Mouse (Mus musculus) midbrain, embryonic 14.5 days (tissue): Measurements from ENCODE around the gene Ssna1. TPM values are rescaled to one million over a fixed set of nuclear protein-coding genes. Genes with fewer than 3 reads are reported as not detected.

Source experiments
- ATAC-seq: fragments of 200-750 bp; cut with Nextera tagmentation; 2 replicates; pipeline ENCODE4 v1.8.0; 2017; ENCODE audit warnings: moderate number of reproducible peaks, moderate library complexity; ENCODE audit not compliant: low FRiP score, low TSS enrichment
- DNase-seq: peaks from one replicate; pipeline ENCODE4 v3.0.0-alpha.2; 2015
- H3K27ac ChIP-seq: fragments of 300-500 bp; sonication (generic); replicated peaks from 2 replicates; pipeline ENCODE4 v1.5.1; 2014; ENCODE audit warnings: mild to moderate bottlenecking, low read depth, low read length, moderate library complexity
- H3K27me3 ChIP-seq: fragments of 300-500 bp; sonication (generic); 2 replicates; pipeline ENCODE4 v1.6.1; 2014; ENCODE audit warnings: low read length, control low read depth, mixed read lengths; ENCODE audit not compliant: control insufficient read depth, insufficient read depth
- H3K36me3 ChIP-seq: fragments of 300-500 bp; sonication (generic); 2 replicates; pipeline ENCODE4 v1.6.1; 2014; ENCODE audit warnings: low read length, control low read depth; ENCODE audit not compliant: control insufficient read depth, insufficient read depth
- H3K4me1 ChIP-seq: fragments of 300-500 bp; sonication (generic); 2 replicates; pipeline ENCODE4 v1.6.1; 2014; ENCODE audit warnings: mild to moderate bottlenecking, antibody characterized with exemption, low read length, control low read depth; ENCODE audit not compliant: control insufficient read depth, insufficient read depth
- H3K4me2 ChIP-seq: fragments of 300-500 bp; sonication (generic); 2 replicates; pipeline ENCODE4 v1.6.1; 2014; ENCODE audit warnings: mild to moderate bottlenecking, low read length, moderate library complexity
- H3K4me3 ChIP-seq: fragments of 300-500 bp; sonication (generic); replicated peaks from 2 replicates; pipeline ENCODE4 v1.5.1; 2014; ENCODE audit warnings: low read depth, low read length
- H3K9ac ChIP-seq: fragments of 300-500 bp; sonication (generic); replicated peaks from 2 replicates; pipeline ENCODE4 v1.6.1; 2014; ENCODE audit warnings: mild to moderate bottlenecking, low read length, moderate library complexity
- H3K9me3 ChIP-seq: fragments of 300-500 bp; sonication (generic); 2 replicates; pipeline ENCODE4 v1.6.1; 2016; ENCODE audit warnings: low read length, control low read depth, mixed read lengths; ENCODE audit not compliant: control insufficient read depth
- WGBS: fragments of 180-500 bp; shearing (Covaris S2); extraction: QIAGEN DNeasy Blood & Tissue Kit; methylation state at CpG from one replicate; pipeline ENCODE4 v1.1.7; 2014; 5-methylcytosine and 5-hydroxymethylcytosine counted together
- polyA plus RNA-seq: library from polyadenylated mRNA; unstranded; fragments of >200 nt; fragmentation: Nextera tagmentation; extraction: Ambion mirVana; gene quantifications from 2 replicates; pipeline ENCODE4 v1.2.1, GENCODE M21; 2014

Gene Ssna1
- polyA plus RNA-seq, 1 experiment from 2014 or later = 196 TPM

- peak within 1 kb of the TSS; percentile 81 for H3K9ac ChIP-seq
- DNase-seq = peak; percentile 81
- peaks cover 26% of the 10 kb centered on the region for H3K36me3 ChIP-seq
- peak within 1 kb of the TSS; percentile 69 for H3K4me3 ChIP-seq
- H3K27me3 ChIP-seq = no peaks in the 10 kb centered on the region
- H3K27ac ChIP-seq = peak within 1 kb of the TSS; percentile 74
- WGBS = 0% methylated on average over 57 of the region's 59 CpGs
- peak; percentile 62 for ATAC-seq
- peaks cover 19% of the 10 kb centered on the region for H3K4me1 ChIP-seq
- no peaks in the 10 kb centered on the region for H3K9me3 ChIP-seq
- peak within 1 kb of the TSS; percentile 82 for H3K4me2 ChIP-seq
Measured at GRCm38 (mm10) chr2:25242101-25242506, 30.1 kb downstream of the Ssna1 start, which contains the start of the genes Rnf208 and Cysrt1. Gene Rnf208, plus strand, starts transcription at chr2:25242255. Gene Cysrt1, minus strand, starts transcription at chr2:25242452.

- no peak for DNase-seq
- Histone ChIP-seq H3K9me3 (no peaks in the 10 kb centered on the region), H3K4me2 (peak overlapping the region; percentile 82), H3K27ac (peak overlapping the region; percentile 60), H3K4me1 (peaks cover 19% of the 10 kb centered on the region), H3K4me3 (peak overlapping the region; percentile 69), H3K9ac (peak overlapping the region; percentile 81), H3K36me3 (peaks cover 20% of the 10 kb centered on the region), H3K27me3 (no peaks in the 10 kb centered on the region)
- WGBS = 15% methylated on average over 6 of the region's 6 CpGs
- ATAC-seq = peak; percentile 21; the same call in 1 of the 2 replicates
Measured at GRCm38 (mm10) chr2:25241438-25241775, 30.8 kb downstream of the Ssna1 start.

GRCm38 (mm10) chr2:25240723-25241437 is 31.4 kb downstream of the Ssna1 start:
- H3K4me1 ChIP-seq = peaks cover 19% of the 10 kb centered on the region
- peak; percentile 89 for DNase-seq
- H3K36me3 ChIP-seq = peaks cover 15% of the 10 kb centered on the region
- ATAC-seq = peak; percentile 70
- H3K4me3 ChIP-seq = peak overlapping the region; percentile 69
- 2% methylated on average over 29 of the region's 29 CpGs for WGBS
- H3K4me2 ChIP-seq = peak overlapping the region; percentile 82
- no peaks in the 10 kb centered on the region for H3K27me3 ChIP-seq
- no peaks in the 10 kb centered on the region for H3K9me3 ChIP-seq
- H3K9ac ChIP-seq = peak overlapping the region; percentile 81
- peak overlapping the region; percentile 60 for H3K27ac ChIP-seq

- Histone ChIP-seq H3K9ac (no peak overlapping the region), H3K4me3 (peak overlapping the region; percentile 69; the same call in 1 of the 2 replicates), H3K36me3 (peaks cover 10% of the 10 kb centered on the region; the same call in 1 of the 2 replicates), H3K27ac (no peak overlapping the region; the same call in 1 of the 2 replicates), H3K4me2 (peak overlapping the region; percentile 82), H3K9me3 (no peaks in the 10 kb centered on the region), H3K4me1 (peaks cover 19% of the 10 kb centered on the region), H3K27me3 (no peaks in the 10 kb centered on the region)
- ATAC-seq (no peak), DNase-seq (no peak)
- WGBS = 54% methylated on average over 8 of the region's 8 CpGs
Measured at GRCm38 (mm10) chr2:25240310-25240709, 31.9 kb downstream of the Ssna1 start.

- 90% methylated on average over 3 of the region's 3 CpGs for WGBS
Measured at GRCm38 (mm10) chr2:25239766-25240165, 32.5 kb downstream of the Ssna1 start.

GRCm38 (mm10) chr2:25238106-25238505 is 34.1 kb downstream of the Ssna1 start:
- no peaks in the 10 kb centered on the region for H3K9me3 ChIP-seq
- H3K9ac ChIP-seq = no peak overlapping the region
- H3K4me3 ChIP-seq = no peak overlapping the region
- DNase-seq (no peak), ATAC-seq (no peak)
- H3K4me1 ChIP-seq = peaks cover 15% of the 10 kb centered on the region
- H3K36me3 ChIP-seq = no peaks in the 10 kb centered on the region
- no peaks in the 10 kb centered on the region for H3K27me3 ChIP-seq
- no peak overlapping the region for H3K4me2 ChIP-seq
- H3K27ac ChIP-seq = no peak overlapping the region

More at GRCm38 (mm10) chr2:25239766-25240165, 32.5 kb downstream of the Ssna1 start:
- Histone ChIP-seq H3K27me3 (no peaks in the 10 kb centered on the region), H3K9ac (no peak overlapping the region), H3K4me3 (no peak overlapping the region), H3K36me3 (peaks cover 6% of the 10 kb centered on the region; the same call in 1 of the 2 replicates), H3K4me1 (peaks cover 19% of the 10 kb centered on the region), H3K4me2 (no peak overlapping the region), H3K27ac (no peak overlapping the region), H3K9me3 (no peaks in the 10 kb centered on the region)
- DNase-seq (no peak), ATAC-seq (no peak)

- Histone ChIP-seq H3K9ac (no peak overlapping the region), H3K36me3 (no peaks in the 10 kb centered on the region), H3K9me3 (no peaks in the 10 kb centered on the region), H3K27ac (no peak overlapping the region), H3K4me1 (peaks cover 10% of the 10 kb centered on the region), H3K4me2 (no peak overlapping the region), H3K27me3 (no peaks in the 10 kb centered on the region), H3K4me3 (no peak overlapping the region)
- 67% methylated on average over 4 of the region's 4 CpGs for WGBS
- no peak for ATAC-seq
- no peak for DNase-seq
Measured at GRCm38 (mm10) chr2:25237522-25237921, 34.7 kb downstream of the Ssna1 start.

- no peak for ATAC-seq
- DNase-seq = no peak
Measured at GRCm38 (mm10) chr2:25236614-25237013, 35.6 kb downstream of the Ssna1 start, which contains the start of gene Rnf224. Gene Rnf224, minus strand, starts transcription at chr2:25236787.

More at GRCm38 (mm10) chr2:25236614-25237013, 35.6 kb downstream of the Ssna1 start, which contains the start of gene Rnf224:
- Histone ChIP-seq H3K9me3 (no peaks in the 10 kb centered on the region), H3K9ac (no peak within 1 kb of the TSS), H3K36me3 (no peaks in the 10 kb centered on the region), H3K4me3 (no peak within 1 kb of the TSS), H3K27me3 (no peaks in the 10 kb centered on the region), H3K27ac (no peak within 1 kb of the TSS), H3K4me2 (no peak within 1 kb of the TSS), H3K4me1 (peaks cover 7% of the 10 kb centered on the region)
- WGBS = 38% methylated on average over 8 of the region's 8 CpGs
